Mouse (Mus musculus): ENCODE measurements around the gene Camk1d. TPM values are rescaled to one million over a fixed set of nuclear protein-coding genes. Genes with fewer than 3 reads are reported as not detected.

The Camk1d gene
- polyA plus RNA-seq, 1 experiment, result 58.0 TPM

DNA sequence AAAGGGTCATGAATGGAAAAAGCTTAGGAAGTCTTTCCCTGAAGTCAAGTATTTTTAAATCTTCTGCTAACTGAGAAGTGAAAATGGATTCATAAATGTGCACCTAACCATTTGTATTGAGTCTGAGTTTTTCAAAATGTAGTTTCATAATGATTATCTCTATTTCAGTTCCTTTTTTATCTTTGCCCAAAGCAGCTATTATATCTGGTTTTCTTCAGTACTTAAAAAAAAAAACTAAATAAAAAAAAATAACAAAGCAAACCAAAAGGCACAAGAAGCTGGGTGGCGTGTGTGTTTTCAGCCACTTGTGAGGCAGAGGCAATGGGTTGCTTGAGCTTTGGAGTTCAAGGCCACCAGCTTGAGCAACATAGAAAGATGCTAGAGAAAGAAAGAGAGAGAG, 26.6 kb upstream of the Camk1d start:
- Histone ChIP-seq H3K4me3 (ENCODE audit: insufficient read depth, low read depth, low read length) (no peak overlapping the region), H3K4me1 (ENCODE audit: control insufficient read depth, insufficient read depth, low read length) (no peaks in the 10 kb centered on the region), H3K27ac (ENCODE audit: insufficient read depth, low read depth, low read length) (no peak overlapping the region)
- TF ChIP-seq POLR2A (IDR thresholded peaks at IDR 0.05; ENCODE audit: insufficient read depth, low read depth, low read length) (no peak), CTCF (IDR thresholded peaks at IDR 0.05; ENCODE audit: insufficient read depth, low read depth, low read length) (no peak)
- WGBS, result 89% methylated on average over 1 of the region's 1 CpGs

DNA sequence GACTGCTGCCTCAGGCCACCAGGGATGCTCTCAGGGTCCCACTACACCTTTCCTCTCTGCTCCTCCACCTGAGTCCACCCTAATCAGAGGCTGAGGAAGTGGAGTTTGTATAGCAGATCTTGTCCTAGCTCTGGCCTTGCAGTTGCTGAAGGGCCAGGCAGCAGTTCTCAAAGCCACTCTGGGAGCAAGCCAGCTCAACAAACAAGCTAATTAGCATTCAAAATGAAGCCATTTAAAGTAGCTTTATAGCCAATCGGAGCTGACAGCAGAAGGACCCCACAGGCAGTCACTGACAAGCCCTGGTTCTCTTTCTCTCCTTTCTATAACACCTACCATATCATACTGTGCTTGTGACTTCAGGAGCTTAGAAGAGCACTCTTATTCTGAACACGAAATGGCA, 21.6 kb upstream of the Camk1d start:
- H3K27ac ChIP-seq (ENCODE audit: insufficient read depth, low read depth, low read length), result no peak overlapping the region
- H3K4me1 ChIP-seq (ENCODE audit: control insufficient read depth, insufficient read depth, low read length), result peaks cover 3% of the 10 kb centered on the region; the same call in 1 of the 2 replicates
- 30% methylated on average over 2 of the region's 2 CpGs for WGBS
- H3K4me3 ChIP-seq (ENCODE audit: insufficient read depth, low read depth, low read length), result no peak overlapping the region
- TF ChIP-seq POLR2A (IDR thresholded peaks at IDR 0.05; ENCODE audit: insufficient read depth, low read depth, low read length), result no peak
- TF ChIP-seq CTCF (IDR thresholded peaks at IDR 0.05; ENCODE audit: insufficient read depth, low read depth, low read length), result no peak

DNA sequence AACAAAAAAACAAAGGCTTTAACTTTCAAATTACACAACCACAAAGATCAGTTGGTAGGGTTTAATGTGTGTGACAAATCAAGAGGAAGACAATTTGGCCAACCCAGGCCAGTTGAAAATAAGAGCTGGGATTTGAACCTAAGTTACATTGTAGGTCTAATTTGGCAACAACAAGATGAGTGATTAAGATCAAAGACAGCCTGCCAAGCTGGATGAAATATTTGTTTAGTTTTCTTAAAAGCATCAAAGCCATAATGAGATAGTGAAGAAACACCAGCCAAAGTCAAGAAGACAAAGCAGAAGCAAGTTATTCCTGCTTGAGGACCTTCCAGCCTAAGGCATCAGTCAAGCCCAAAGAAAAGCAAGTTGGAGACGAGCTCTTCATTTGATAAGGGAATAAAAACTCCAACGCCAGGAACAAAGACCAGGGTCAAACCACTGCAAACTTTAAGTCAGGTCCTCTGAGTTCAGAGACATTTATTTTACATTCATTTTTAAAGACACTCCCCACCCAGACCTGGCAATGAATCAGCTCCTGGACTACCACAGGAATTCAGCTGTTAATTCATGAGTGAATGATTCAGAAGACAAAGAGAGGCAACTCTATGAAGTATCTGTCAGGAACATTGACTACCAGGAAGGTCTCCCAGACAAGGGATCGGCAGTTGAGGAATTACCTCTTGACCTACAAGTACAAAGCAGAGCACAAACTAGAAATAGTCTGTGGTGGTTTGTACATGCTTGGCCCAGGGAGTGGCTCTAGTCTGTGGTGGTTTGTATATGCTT, 19.2 kb upstream of the Camk1d start:
- peaks cover 10% of the 10 kb centered on the region for H3K4me1 ChIP-seq (ENCODE audit: control insufficient read depth, insufficient read depth, low read length)
- H3K4me3 ChIP-seq (ENCODE audit: insufficient read depth, low read depth, low read length), result no peak overlapping the region
- TF ChIP-seq CTCF (IDR thresholded peaks at IDR 0.05; ENCODE audit: insufficient read depth, low read depth, low read length), result no peak
- no peak for TF ChIP-seq POLR2A (IDR thresholded peaks at IDR 0.05; ENCODE audit: insufficient read depth, low read depth, low read length)
- 83% methylated on average over 3 of the region's 3 CpGs for WGBS
- no peak overlapping the region for H3K27ac ChIP-seq (ENCODE audit: insufficient read depth, low read depth, low read length)

DNA sequence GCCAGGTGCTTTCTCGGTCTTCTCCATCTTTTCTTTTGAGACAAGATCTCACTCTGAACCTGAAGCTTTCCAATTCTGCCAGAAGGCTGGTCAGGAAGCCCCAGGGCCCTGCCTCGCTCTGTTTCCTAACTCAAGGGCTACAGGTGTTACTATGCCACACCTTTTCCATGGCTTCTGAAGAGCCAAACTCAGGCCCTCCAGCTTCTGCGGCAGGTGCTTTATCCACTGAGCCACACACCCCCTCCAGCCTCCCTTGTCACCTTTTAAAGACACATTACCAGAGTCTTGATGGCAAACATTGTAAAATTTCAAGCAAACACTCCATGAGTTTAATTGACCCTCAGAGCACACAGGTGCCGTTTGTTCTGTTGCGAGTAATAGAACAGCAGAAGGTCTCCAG, 17.7 kb upstream of the Camk1d start:
- TF ChIP-seq POLR2A (IDR thresholded peaks at IDR 0.05; ENCODE audit: insufficient read depth, low read depth, low read length) (no peak), CTCF (IDR thresholded peaks at IDR 0.05; ENCODE audit: insufficient read depth, low read depth, low read length) (no peak)
- WGBS, result 97% methylated on average over 5 of the region's 5 CpGs
- Histone ChIP-seq H3K4me1 (ENCODE audit: control insufficient read depth, insufficient read depth, low read length) (peaks cover 10% of the 10 kb centered on the region), H3K4me3 (ENCODE audit: insufficient read depth, low read depth, low read length) (no peak overlapping the region), H3K27ac (ENCODE audit: insufficient read depth, low read depth, low read length) (no peak overlapping the region)

DNA sequence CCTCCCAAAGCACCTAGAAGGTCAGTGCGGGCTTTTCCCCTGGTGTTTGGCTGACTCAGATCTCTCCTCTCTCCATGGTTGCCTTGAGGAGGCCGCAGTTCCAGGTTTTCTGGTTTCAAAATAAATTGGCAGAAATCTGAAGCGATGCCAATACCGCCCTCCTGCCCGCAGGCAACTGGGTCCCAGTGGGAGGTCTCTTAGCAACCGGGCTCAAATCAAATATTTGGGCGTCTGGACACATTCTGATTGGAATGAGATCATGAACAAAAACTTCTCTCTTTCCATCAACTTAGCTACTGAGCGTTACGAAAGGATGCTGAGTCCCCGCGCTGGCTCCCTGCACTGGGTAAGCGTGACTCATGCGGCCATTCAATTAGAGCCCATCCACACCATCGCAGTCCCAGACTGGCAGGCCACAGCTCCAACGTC, 16.1 kb upstream of the Camk1d start:
- TF ChIP-seq POLR2A (IDR thresholded peaks at IDR 0.05; ENCODE audit: insufficient read depth, low read depth, low read length) (no peak), CTCF (IDR thresholded peaks at IDR 0.05; ENCODE audit: insufficient read depth, low read depth, low read length) (no peak)
- no peak overlapping the region for H3K4me3 ChIP-seq (ENCODE audit: insufficient read depth, low read depth, low read length)
- H3K4me1 ChIP-seq (ENCODE audit: control insufficient read depth, insufficient read depth, low read length), result peaks cover 10% of the 10 kb centered on the region
- WGBS, result 26% methylated on average over 15 of the region's 15 CpGs
- H3K27ac ChIP-seq (ENCODE audit: insufficient read depth, low read depth, low read length), result no peak overlapping the region

DNA sequence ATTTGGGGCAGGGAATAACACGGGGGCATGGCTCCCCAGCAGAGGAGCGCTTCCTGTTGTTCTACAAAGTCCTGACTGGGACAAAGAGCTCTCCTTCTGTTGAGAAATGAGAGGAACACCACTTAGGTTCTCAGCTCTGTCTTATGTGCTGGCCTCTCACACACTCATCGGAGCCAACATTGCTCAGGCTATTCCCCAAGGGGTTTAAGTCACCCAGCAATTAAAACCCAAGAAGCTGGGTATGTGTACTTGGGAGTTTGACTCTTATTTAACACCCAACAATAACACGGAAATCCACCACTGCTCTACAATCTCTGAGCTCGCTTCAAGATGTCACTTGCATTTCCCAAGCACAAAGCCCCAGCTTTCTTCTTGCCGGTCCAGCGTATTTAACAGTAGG, 15.6 kb upstream of the Camk1d start:
- Histone ChIP-seq H3K27ac (ENCODE audit: insufficient read depth, low read depth, low read length) (no peak overlapping the region), H3K4me3 (ENCODE audit: insufficient read depth, low read depth, low read length) (no peak overlapping the region), H3K4me1 (ENCODE audit: control insufficient read depth, insufficient read depth, low read length) (peaks cover 10% of the 10 kb centered on the region)
- 63% methylated on average over 7 of the region's 7 CpGs for WGBS
- no peak for TF ChIP-seq CTCF (IDR thresholded peaks at IDR 0.05; ENCODE audit: insufficient read depth, low read depth, low read length)
- no peak for TF ChIP-seq POLR2A (IDR thresholded peaks at IDR 0.05; ENCODE audit: insufficient read depth, low read depth, low read length)

DNA sequence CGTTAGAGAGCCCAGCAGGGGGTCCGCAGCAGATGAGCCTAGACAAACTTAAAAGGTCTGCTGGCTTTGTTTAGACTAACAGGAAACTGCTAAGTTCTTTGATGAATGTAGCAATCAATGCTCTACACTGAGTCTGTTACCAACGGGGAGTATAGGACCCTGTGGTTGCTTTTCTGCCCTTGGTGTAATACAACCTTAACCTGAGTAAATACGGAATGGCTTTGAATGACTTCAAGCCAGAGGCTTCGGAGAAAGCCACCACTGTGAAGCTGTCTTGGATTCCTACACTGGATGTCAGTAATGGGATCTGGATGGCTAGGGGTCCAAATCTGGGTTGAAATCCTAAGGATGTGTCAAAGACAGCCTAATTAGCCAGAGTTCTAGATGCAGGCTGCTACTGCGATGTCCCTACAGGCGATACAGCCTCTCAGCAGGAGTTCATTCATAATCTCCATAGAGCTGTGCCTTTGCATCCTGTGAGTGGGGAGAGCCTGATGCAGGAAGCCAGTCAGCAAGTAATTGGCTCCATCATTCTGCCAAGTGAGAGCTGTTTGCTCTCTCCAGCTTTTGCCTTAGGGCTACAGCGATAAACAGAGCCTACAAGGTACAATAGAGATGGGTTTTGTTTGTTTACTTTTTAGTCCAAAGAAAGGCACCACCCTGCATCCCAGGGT, 10.8 kb upstream of the Camk1d start:
- H3K27ac ChIP-seq (ENCODE audit: insufficient read depth, low read depth, low read length), result no peak overlapping the region
- no peak for TF ChIP-seq POLR2A (IDR thresholded peaks at IDR 0.05; ENCODE audit: insufficient read depth, low read depth, low read length)
- WGBS, result 30% methylated on average over 8 of the region's 8 CpGs
- H3K4me1 ChIP-seq (ENCODE audit: control insufficient read depth, insufficient read depth, low read length), result peaks cover under 1% of the 10 kb centered on the region; the same call in 1 of the 2 replicates
- H3K4me3 ChIP-seq (ENCODE audit: insufficient read depth, low read depth, low read length), result no peak overlapping the region

DNA sequence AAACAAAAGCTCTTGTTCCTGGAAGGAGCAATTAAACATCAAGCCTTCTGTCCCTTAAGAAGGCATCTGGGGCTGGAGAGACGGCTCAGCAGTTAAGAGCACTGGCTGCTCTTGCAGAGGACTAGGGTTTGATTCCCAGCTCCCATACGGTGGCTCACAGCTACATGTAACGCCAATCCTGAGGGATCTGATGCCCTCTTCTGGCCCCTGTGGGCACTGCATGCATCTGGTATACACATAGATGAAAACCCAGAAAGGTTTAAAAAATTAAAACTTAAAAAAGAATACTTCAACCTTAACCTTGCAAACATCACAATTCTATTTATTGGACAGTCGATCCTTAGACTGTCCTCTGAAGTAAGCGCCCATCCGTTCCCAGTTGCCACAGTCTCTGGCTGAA, 3.4 kb upstream of the Camk1d start:
- no peak for TF ChIP-seq CTCF (IDR thresholded peaks at IDR 0.05; ENCODE audit: insufficient read depth, low read depth, low read length)
- no peak for TF ChIP-seq POLR2A (IDR thresholded peaks at IDR 0.05; ENCODE audit: insufficient read depth, low read depth, low read length)
- Histone ChIP-seq H3K4me3 (ENCODE audit: insufficient read depth, low read depth, low read length) (no peak overlapping the region), H3K4me1 (ENCODE audit: control insufficient read depth, insufficient read depth, low read length) (peaks cover 8% of the 10 kb centered on the region; the same call in 1 of the 2 replicates), H3K27ac (ENCODE audit: insufficient read depth, low read depth, low read length) (no peak overlapping the region)
- 91% methylated on average over 6 of the region's 6 CpGs for WGBS

DNA sequence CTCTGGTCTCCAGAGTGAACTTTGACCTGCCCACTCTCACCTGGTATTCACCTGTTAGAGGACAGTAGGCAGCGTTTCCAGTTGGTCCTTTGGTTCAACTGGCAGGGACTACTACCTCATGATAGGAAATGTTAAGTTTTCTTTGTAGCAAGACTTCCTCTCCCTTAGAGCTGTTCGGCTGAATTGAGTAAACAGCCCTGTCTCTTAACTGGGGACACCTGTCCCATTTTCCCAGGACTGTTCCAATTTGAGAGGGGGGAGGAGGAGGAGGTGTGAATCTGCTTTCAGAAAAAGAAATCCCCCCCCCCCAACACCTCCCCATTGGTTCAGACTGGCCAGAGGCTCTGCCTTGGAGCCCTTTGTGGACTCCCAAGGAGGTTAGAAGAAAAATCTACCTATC, 1.2 kb upstream of the Camk1d start:
- Histone ChIP-seq H3K4me1 (ENCODE audit: control insufficient read depth, insufficient read depth, low read length) (peaks cover 16% of the 10 kb centered on the region), H3K4me3 (ENCODE audit: insufficient read depth, low read depth, low read length) (no peak overlapping the region), H3K27ac (ENCODE audit: insufficient read depth, low read depth, low read length) (no peak overlapping the region)
- 66% methylated on average over 2 of the region's 2 CpGs for WGBS
- TF ChIP-seq POLR2A (IDR thresholded peaks at IDR 0.05; ENCODE audit: insufficient read depth, low read depth, low read length) (no peak), CTCF (IDR thresholded peaks at IDR 0.05; ENCODE audit: insufficient read depth, low read depth, low read length) (no peak)
